Mouse (Mus musculus): Measurements from ENCODE around the gene Ncr1. TPM values are rescaled to one million over a fixed set of nuclear protein-coding genes. Genes with fewer than 3 reads are reported as not detected.
"Not testable (repeated sequence)": the region's sequence is repeated elsewhere in the genome, so short reads cannot be mapped to it uniquely, and the experiment has no call there.

Gene Ncr1
- polyA plus RNA-seq (2015; fragmentation: Nextera tagmentation; extraction: Ambion mirVana) = not detected in 2 replicates

- Histone ChIP-seq H3K9me3 (no peaks in the 10 kb centered on the region), H3K4me2 (replicated peaks) (no peak within 1 kb of the TSS), H3K4me1 (no peaks in the 10 kb centered on the region), H3K36me3 (no peaks in the 10 kb centered on the region), H3K27me3 (no peaks in the 10 kb centered on the region), H3K27ac (replicated peaks) (no peak within 1 kb of the TSS), H3K4me3 (no peak within 1 kb of the TSS), H3K9ac (replicated peaks) (no peak within 1 kb of the TSS)
- no peak for ATAC-seq (replicated peaks)
These were observed at the start of gene Ncr1 for GRCm38 (mm10) chr7:4337509-4337908. Gene Ncr1, plus strand, starts transcription at chr7:4337724.

- ATAC-seq (replicated peaks) = no peak
- Histone ChIP-seq H3K9me3 (no peaks in the 10 kb centered on the region), H3K4me1 (no peaks in the 10 kb centered on the region), H3K9ac (replicated peaks) (no peak overlapping the region), H3K4me2 (replicated peaks) (no peak overlapping the region), H3K36me3 (no peaks in the 10 kb centered on the region), H3K27me3 (no peaks in the 10 kb centered on the region), H3K27ac (replicated peaks) (no peak overlapping the region), H3K4me3 (no peak overlapping the region)
- 75% methylated on average over 5 of the region's 5 CpGs for WGBS
These were observed 44.9 kb upstream of the Ncr1 start for GRCm38 (mm10) chr7:4292638-4293037.

- Histone ChIP-seq H3K4me3 (no peak overlapping the region), H3K4me2 (replicated peaks) (no peak overlapping the region), H3K36me3 (no peaks in the 10 kb centered on the region), H3K27me3 (no peaks in the 10 kb centered on the region), H3K9ac (replicated peaks) (no peak overlapping the region), H3K27ac (replicated peaks) (no peak overlapping the region), H3K4me1 (no peaks in the 10 kb centered on the region), H3K9me3 (no peaks in the 10 kb centered on the region)
- ATAC-seq (replicated peaks) = no peak
- 43% methylated on average over 1 of the region's 1 CpGs for WGBS
These were observed 40.3 kb upstream of the Ncr1 start for GRCm38 (mm10) chr7:4297189-4297588.

- Histone ChIP-seq H3K27me3 (no peaks in the 10 kb centered on the region), H3K36me3 (no peaks in the 10 kb centered on the region), H3K4me1 (no peaks in the 10 kb centered on the region), H3K9ac (replicated peaks) (no peak overlapping the region), H3K4me2 (replicated peaks) (no peak overlapping the region), H3K27ac (replicated peaks) (no peak overlapping the region), H3K4me3 (no peak overlapping the region), H3K9me3 (no peaks in the 10 kb centered on the region)
- ATAC-seq (replicated peaks) = no peak
These were observed 37.4 kb upstream of the Ncr1 start for GRCm38 (mm10) chr7:4300166-4300565.

- no peaks in the 10 kb centered on the region for H3K27me3 ChIP-seq
- H3K4me2 ChIP-seq (replicated peaks) = no peak overlapping the region
- no peak overlapping the region for H3K9ac ChIP-seq (replicated peaks)
- 98% methylated on average over 1 of the region's 1 CpGs for WGBS
- H3K36me3 ChIP-seq = no peaks in the 10 kb centered on the region
- H3K27ac ChIP-seq (replicated peaks) = no peak overlapping the region
- H3K9me3 ChIP-seq = no peaks in the 10 kb centered on the region
- H3K4me1 ChIP-seq = no peaks in the 10 kb centered on the region
- no peak overlapping the region for H3K4me3 ChIP-seq
- ATAC-seq (replicated peaks) = no peak
These were observed 34.1 kb upstream of the Ncr1 start for GRCm38 (mm10) chr7:4303457-4303856.

GRCm38 (mm10) chr7:4313109-4313508 is 24.4 kb upstream of the Ncr1 start:
- not testable (repeated sequence) for H3K4me1 ChIP-seq; H3K4me2 ChIP-seq (replicated peaks); H3K9me3 ChIP-seq; H3K36me3 ChIP-seq; ATAC-seq (replicated peaks); H3K9ac ChIP-seq (replicated peaks); H3K27ac ChIP-seq (replicated peaks); H3K27me3 ChIP-seq; H3K4me3 ChIP-seq
- WGBS = 79% methylated on average over 2 of the region's 2 CpGs

- not testable (repeated sequence) for H3K27me3 ChIP-seq; H3K9me3 ChIP-seq; ATAC-seq (replicated peaks); H3K4me2 ChIP-seq (replicated peaks); H3K36me3 ChIP-seq; H3K27ac ChIP-seq (replicated peaks); H3K4me1 ChIP-seq; H3K9ac ChIP-seq (replicated peaks); H3K4me3 ChIP-seq
- WGBS = 87% methylated on average over 3 of the region's 3 CpGs
These were observed 24.0 kb upstream of the Ncr1 start for GRCm38 (mm10) chr7:4313531-4313930.

- Histone ChIP-seq H3K4me1 (no peaks in the 10 kb centered on the region), H3K9me3 (no peaks in the 10 kb centered on the region), H3K4me3 (no peak overlapping the region), H3K36me3 (no peaks in the 10 kb centered on the region), H3K27me3 (no peaks in the 10 kb centered on the region), H3K9ac (replicated peaks) (no peak overlapping the region), H3K4me2 (replicated peaks) (no peak overlapping the region), H3K27ac (replicated peaks) (no peak overlapping the region)
- no peak for ATAC-seq (replicated peaks)
- WGBS = 66% methylated on average over 2 of the region's 2 CpGs
These were observed 14.2 kb upstream of the Ncr1 start for GRCm38 (mm10) chr7:4323301-4323700.

- WGBS = 86% methylated on average over 7 of the region's 7 CpGs
- no peak for ATAC-seq (replicated peaks)
- H3K4me1 ChIP-seq = no peaks in the 10 kb centered on the region
- H3K27me3 ChIP-seq = no peaks in the 10 kb centered on the region
- H3K27ac ChIP-seq (replicated peaks) = no peak overlapping the region
- H3K4me3 ChIP-seq = no peak overlapping the region
- no peaks in the 10 kb centered on the region for H3K36me3 ChIP-seq
- no peak overlapping the region for H3K4me2 ChIP-seq (replicated peaks)
- no peaks in the 10 kb centered on the region for H3K9me3 ChIP-seq
- no peak overlapping the region for H3K9ac ChIP-seq (replicated peaks)
These were observed 36.0 kb downstream of the Ncr1 start for GRCm38 (mm10) chr7:4373521-4373920.

Small RNA genes lying within 50 kb of the gene (microRNA-seq; reads per million reads assigned to microRNA genes)
- not detected for gene Gm24752
- not detected for gene Gm25349

Other genes with a start within 250 kb of the Ncr1 start
- gene Ttyh1, start 218.3 kb upstream of the Ncr1 start, polyA plus RNA-seq (2015; fragmentation: Nextera tagmentation; extraction: Ambion mirVana) = 105 and 106 TPM in 2 replicates
- 78.8 and 85.9 TPM in 2 replicates for gene Leng8, start 200.7 kb upstream of the Ncr1 start, polyA plus RNA-seq (2015; fragmentation: Nextera tagmentation; extraction: Ambion mirVana)
- gene Leng9, start 187.3 kb upstream of the Ncr1 start, polyA plus RNA-seq (2015; fragmentation: Nextera tagmentation; extraction: Ambion mirVana) = 4.8 and 5.7 TPM in 2 replicates
- 4.1 and 6.0 TPM in 2 replicates for gene Cdc42ep5, start 172.9 kb upstream of the Ncr1 start, polyA plus RNA-seq (2015; fragmentation: Nextera tagmentation; extraction: Ambion mirVana)
- 0.11 TPM in 1 of 2 replicates, not detected in the other for gene Lilra5, start 100.0 kb upstream of the Ncr1 start, polyA plus RNA-seq (2015; fragmentation: Nextera tagmentation; extraction: Ambion mirVana)
- gene Gp6, start 60.0 kb downstream of the Ncr1 start, polyA plus RNA-seq (2015; fragmentation: Nextera tagmentation; extraction: Ambion mirVana) = 0.06 TPM in 1 of 2 replicates, not detected in the other
- 34.8 and 37.3 TPM in 2 replicates for gene Rdh13, start 107.9 kb downstream of the Ncr1 start, polyA plus RNA-seq (2015; fragmentation: Nextera tagmentation; extraction: Ambion mirVana)
- 7.0 TPM in 2 replicates for gene Eps8l1, start 123.0 kb downstream of the Ncr1 start, polyA plus RNA-seq (2015; fragmentation: Nextera tagmentation; extraction: Ambion mirVana)
- 48.4 and 50.3 TPM in 2 replicates for gene Ppp1r12c, start 164.0 kb downstream of the Ncr1 start, polyA plus RNA-seq (2015; fragmentation: Nextera tagmentation; extraction: Ambion mirVana)
- gene Tnnt1, start 178.7 kb downstream of the Ncr1 start, polyA plus RNA-seq (2015; fragmentation: Nextera tagmentation; extraction: Ambion mirVana) = 2.5 and 2.6 TPM in 2 replicates
- gene Tnni3, start 186.5 kb downstream of the Ncr1 start, polyA plus RNA-seq (2015; fragmentation: Nextera tagmentation; extraction: Ambion mirVana) = 1.8 and 1.9 TPM in 2 replicates
- 1.6 and 1.7 TPM in 2 replicates for gene Dnaaf3, start 194.7 kb downstream of the Ncr1 start, polyA plus RNA-seq (2015; fragmentation: Nextera tagmentation; extraction: Ambion mirVana)
- 158 and 164 TPM in 2 replicates for gene Syt5, start 209.8 kb downstream of the Ncr1 start, polyA plus RNA-seq (2015; fragmentation: Nextera tagmentation; extraction: Ambion mirVana)

Measured in forebrain, embryonic 15.5 days (tissue).